Mouse (Mus musculus) heart, postnatal 14 days (tissue): ENCODE measurements at regions not wholly inside any gene's neighbourhood (a gene's known extent, or its start where the extent isn't known, plus 50 kb on each side); places are given as distances from the start of the nearest gene placed in this dataset.

Experiments
- DNase-seq, 2 experiments: peaks; one replicate each; pipeline ENCODE4 v3.0.0; 2021 to 2022
- intact Hi-C: fragments of 180-260 bp; cut with DNase I; formaldehyde crosslinking; loops from one replicate; pipeline ENCODE4 v1.15.1; 2025

DNA sequence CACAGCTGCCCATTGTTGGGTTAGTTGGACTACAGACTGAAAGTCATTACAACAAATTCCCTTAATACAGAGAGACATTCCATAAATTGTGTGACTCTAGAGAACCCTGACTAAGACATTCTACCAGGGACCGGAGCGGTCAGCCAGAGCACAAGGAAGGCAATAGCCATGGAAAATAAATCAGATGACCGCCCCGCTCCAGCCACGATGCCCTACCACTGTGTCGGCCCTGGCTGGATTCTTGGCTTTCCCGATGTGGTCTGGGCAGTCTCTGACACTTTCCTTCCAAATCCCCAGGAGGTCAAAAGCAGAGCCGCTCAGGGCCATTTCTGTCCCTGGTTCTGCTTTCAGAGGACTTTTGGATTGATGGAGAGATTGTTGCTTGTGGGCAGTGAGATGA, 57.8 kb downstream of the Lsm3 start:
- DNase-seq, result no peak
- intact Hi-C loops, result loop anchor here (10.0 kb wide), 1 partner anchor 281 kb away; no protein-coding TSS in a partner anchor

DNA sequence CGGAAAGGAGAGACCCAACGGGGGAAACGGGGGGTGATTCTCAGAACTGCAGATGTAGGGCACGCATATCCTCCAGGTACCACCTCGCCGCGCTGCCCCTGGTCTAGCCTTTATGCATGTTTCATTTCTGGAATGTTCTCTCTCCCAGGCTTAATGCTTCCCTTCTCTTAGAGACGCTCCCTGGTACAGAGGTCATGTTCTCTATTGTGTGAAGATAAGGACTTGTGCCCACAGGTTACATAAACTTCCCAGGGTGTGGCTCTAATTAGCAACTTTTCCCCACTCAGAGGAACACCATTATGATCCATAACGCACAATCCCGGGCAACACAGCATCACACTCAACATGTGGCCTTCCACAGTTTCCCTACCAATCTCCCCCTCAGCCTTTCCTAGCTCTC, 58.7 kb downstream of the Lsm3 start:
- DNase-seq, result no peak
- intact Hi-C loops, result loop anchor here (10.0 kb wide), 1 partner anchor 280 kb away; no protein-coding TSS in a partner anchor

DNA sequence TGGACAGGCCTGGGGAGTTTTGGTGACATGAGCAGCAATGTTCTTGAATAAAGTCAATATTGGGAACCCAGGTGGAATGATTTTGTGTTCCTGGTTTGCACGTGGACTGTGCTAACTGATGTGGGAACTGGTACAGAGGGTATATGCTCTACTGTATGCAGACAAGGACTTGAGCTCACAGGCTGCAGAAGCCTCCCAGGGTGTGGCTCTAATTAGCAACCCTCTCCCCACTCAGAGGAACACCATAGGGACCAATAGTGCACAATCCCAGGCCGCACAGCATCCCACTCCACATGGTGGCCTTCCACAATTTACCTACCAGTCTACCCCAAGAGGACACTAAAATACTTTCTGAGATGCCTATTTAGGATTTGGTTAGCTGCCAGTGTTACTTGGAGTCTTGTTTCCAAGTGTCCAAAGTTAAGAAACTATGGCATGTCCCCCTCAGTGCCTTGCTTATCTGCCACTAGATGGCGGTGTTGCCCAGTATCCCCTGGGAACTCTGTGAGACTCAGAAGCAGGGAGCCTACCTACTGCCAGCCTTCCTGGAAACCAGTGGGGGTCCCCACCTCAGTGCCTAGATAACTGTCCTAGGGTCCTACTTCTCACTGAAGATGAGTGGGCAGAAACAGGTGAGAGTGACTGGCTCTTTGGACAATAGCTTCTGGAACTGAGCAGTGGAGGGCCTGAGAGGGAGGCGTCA, 60.1 kb downstream of the Lsm3 start:
- DNase-seq, result peak; percentile 78 to 84
- intact Hi-C loops, result loop anchor here (1.0 to 10.0 kb wide), 4 partner anchors 49 to 279 kb away; no protein-coding TSS in a partner anchor

GRCm38 (mm10) chr6:91576906-91577305, 61.2 kb downstream of the Lsm3 start:
- intact Hi-C loops, result loop anchor here (1.0 to 10.0 kb wide), 4 partner anchors 50 to 278 kb away; no protein-coding TSS in a partner anchor
- DNase-seq, result no peak

GRCm38 (mm10) chr6:91579666-91580065, 63.9 kb downstream of the Lsm3 start:
- DNase-seq, result no peak
- intact Hi-C loops, result loop anchor here (5.0 to 10.0 kb wide), 2 partner anchors 52 to 275 kb away; no protein-coding TSS in a partner anchor

GRCm38 (mm10) chr6:91580607-91581006, 64.9 kb downstream of the Lsm3 start:
- intact Hi-C loops, result no loop called here

GRCm38 (mm10) chr6:91582338-91582737, 66.6 kb downstream of the Lsm3 start:
- DNase-seq, result no peak
- intact Hi-C loops, result no loop called here

More at GRCm38 (mm10) chr6:91580607-91581006, 64.9 kb downstream of the Lsm3 start:
- no peak for DNase-seq

- no peak for DNase-seq
Observed at GRCm38 (mm10) chr6:91583346-91583745, 67.6 kb downstream of the Lsm3 start.

GRCm38 (mm10) chr6:91585543-91585942, 69.8 kb downstream of the Lsm3 start:
- DNase-seq, result no peak
- intact Hi-C loops, result loop anchor here (5.0 kb wide), 1 partner anchor 72 kb away; no protein-coding TSS in a partner anchor

More at GRCm38 (mm10) chr6:91583346-91583745, 67.6 kb downstream of the Lsm3 start:
- intact Hi-C loops, result no loop called here

DNA sequence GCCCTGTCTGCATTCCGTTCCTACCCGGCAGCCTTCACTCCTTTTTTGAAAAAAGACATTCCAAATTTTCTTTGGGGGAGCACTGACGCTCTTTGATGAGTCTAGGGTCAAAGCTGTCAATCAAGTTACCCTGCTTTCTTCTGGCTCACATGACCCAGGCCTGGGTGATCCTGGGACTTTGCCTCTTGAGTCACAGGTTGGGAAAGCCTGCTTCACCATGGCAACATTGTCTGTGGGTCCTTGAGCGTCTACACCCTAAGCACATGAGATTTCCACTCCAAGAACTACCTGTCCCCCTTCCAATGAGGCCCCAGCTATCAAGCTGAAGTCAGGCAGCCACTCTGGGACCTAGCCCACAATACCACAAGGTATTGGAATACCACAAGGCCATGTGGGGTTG, 73.5 kb downstream of the Lsm3 start:
- intact Hi-C loops, result loop anchor here (5.0 kb wide), 1 partner anchor 68 kb away; no protein-coding TSS in a partner anchor
- no peak for DNase-seq

DNA sequence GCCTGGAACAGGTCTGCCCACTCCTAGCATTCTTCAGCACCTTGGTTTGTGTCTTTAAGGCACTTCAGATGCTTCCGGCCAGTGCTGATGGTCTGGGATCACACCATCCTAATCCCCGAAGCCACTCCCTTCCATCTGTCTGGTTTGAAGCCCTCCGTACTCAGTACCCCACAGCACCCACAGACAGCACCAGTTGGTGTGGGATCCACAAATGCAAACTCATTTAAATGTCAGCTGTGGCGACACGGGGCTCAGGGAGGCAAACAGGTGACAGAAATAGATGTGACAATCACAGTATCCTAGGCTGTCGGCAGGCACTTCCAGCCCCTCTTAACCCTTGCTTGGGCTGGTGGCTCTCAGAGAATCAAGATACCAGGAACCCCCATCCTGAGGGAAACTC, 74.7 kb downstream of the Lsm3 start:
- no peak for DNase-seq
- intact Hi-C loops, result no loop called here

DNA sequence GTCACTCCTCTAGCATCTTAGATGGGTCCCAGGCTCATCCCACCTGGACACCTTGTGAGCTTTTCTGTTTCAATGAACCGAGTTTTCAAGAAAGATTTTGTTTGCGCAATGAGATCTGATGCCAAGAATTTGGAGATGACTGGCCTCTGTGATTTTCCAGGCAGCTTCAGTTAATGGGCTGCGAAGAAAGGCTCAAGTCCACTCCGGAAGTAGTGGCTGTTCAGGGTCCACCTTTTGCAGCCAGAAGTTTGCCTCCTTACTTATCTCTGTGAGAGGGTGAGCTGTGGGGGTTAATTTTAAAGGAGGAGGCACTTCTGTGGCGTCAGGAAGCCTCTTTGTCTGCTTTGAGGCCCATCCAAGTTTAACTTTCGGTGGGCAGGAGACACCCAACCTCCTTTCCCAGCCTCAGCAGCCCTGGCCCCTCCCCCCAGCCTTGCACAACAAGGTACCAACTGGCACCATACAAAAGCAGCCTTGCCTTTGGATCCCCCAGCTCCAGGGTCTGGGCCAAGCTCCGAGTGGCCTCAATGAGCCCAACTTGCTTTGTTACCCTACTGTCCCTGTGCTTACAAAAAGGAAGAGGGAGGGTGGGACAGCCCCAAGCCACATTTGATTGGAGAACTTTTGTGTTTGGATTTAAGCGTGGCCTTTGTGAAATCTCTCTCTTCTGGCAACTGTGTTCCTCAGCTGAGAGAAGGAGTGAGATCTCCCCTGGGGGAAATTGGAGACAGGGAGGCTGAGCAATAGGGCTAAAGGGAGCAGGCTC, 75.3 kb downstream of the Lsm3 start:
- intact Hi-C loops, result no loop called here
- DNase-seq, result peak in 1 of 2 experiments; percentile 35

DNA sequence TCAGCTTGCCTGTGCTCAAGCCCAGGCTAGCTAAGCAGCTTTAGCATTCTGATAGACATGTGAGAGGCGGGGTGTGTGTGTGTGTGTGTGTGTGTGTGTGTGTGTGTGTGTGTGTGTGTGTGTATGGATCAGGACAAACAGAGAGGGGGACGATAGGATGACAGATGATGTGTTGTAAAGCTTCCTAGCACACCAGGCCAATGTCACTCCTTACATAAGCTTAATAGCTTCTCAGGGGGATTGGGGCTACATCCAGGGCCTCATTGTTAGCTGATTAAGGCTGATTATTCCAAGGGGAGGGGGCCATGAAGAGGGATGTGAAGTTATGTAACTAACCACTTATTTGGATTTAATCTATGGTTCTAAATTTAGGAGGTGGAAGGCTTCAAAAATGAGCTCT, 76.9 kb downstream of the Lsm3 start:
- intact Hi-C loops, result no loop called here
- DNase-seq, result no peak

DNA sequence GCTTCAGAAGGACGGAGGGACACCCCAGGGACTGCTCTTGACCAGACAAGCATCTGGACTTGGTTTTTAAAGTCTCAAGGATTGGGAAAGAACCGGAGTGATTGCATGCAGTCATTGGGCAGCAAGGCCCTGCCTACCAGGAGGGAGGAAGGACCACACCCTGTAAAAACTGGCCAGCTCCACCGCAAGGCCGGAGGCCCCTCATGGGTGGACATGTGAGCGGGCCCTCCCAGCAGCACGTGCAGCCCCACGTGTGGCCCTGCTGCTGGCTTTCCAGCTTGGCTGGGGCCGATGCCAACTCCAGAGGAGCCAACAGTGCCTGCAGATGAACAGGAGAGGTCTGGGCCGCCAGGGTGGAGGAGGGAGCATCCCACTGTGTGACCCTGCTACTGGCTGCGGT, 83.2 kb downstream of the Lsm3 start:
- intact Hi-C loops, result no loop called here
- peak; percentile 90 to 96 for DNase-seq

GRCm38 (mm10) chr6:91600116-91600515, 83.7 kb upstream of the Slc6a6 start:
- intact Hi-C loops, result no loop called here

DNA sequence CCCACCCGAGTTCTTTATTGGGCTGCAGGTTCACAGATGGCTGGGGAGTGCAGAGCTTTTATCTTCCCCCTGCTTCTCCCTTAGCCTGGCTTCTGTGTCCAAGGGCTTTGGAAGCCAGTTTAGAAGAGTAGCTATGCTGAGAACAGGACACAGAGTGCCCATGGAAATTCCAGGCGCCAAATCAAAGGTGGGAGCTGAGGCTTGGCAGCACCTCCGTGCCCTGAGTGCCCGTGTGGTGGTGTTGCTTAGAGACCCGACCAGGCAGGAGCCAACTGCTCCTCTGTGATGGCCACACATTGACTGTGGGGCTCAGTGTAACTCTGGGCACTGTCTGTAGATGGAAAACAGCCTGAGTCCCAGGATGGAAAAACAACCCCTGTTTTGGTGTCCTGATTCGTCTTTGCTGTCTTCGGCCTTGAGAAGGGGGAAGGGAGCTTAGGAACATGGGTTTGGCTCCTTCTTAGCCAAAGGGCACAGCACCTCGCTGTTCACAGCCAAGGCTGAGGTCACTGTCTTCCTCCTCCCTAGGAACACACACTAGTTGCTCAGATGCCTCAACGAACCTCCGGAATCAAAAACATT, 77.1 kb upstream of the Slc6a6 start:
- DNase-seq, result peak in 1 of 2 experiments; percentile 27
- intact Hi-C loops, result no loop called here

More at GRCm38 (mm10) chr6:91600116-91600515, 83.7 kb upstream of the Slc6a6 start:
- DNase-seq, result no peak

DNA sequence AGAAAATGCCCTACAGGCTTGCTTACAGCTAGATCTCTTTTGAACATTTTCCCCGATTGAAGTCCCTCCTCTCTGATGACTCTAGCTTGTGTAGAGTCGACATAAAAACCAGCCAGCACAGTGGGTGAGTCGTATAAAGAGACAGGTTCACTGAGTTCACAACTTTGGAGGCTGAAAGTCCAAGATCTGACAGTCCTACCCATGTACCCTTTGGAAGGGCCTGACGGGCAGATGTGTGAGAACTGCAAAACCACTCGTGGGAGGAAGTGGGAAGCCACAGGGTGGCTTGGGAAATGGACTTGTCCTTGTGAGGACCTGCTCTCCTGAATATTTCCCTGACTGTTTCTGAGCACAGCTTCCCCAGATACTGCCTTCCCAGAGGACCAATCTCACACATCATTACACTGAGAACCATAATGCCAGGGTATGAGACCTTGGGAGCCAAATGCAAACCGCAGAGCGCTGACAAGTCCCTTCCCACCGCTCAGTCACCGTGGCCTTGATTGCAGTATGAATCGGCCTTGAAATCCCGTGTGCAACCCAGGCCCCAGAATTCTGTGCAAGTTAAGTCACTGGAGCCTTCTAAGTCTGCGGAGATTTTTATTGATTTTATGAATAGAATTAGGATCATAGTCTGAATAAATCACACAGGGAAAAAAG, 76.1 kb upstream of the Slc6a6 start:
- no peak for DNase-seq
- intact Hi-C loops, result no loop called here

DNA sequence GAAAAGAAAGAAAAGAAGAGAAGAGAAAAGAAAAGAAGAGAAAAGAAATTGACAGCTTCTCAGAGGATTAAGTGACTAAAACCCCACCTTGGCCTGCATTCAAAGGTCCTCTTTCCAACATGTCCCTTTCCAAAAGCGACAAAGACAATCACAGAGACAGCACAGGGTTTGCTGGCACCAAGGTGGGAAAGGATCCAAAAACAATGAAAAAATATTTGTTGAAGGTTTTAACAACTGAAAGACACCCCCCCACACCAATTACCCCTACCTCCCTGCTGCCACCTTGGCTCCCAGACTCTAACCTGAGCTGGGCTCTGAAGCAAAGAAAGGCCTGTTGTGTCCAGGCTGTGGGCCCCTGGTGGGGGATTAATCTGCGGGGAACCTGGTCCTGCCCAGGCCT, 74.2 kb upstream of the Slc6a6 start:
- intact Hi-C loops, result no loop called here
- no peak for DNase-seq

DNA sequence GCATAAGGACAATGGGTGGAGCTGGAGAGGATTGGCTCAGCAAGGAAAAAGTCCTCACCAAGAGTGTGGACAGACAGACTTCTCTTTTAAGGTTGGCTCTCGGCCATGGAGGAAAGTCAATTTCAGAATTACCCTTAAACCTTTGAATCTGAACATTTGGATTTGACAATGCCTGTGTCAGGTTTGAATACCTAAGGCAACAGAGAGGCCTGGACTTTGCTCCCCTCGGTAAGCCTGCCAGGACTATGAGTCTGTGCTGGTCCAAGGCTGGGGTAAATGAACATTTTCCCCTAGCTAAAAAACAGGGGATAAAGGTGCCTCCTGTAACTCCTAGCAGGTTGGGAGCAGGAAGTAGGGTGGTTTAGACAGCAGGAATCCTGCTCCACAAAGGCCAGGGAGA, 68.8 kb upstream of the Slc6a6 start:
- intact Hi-C loops, result no loop called here

GRCm38 (mm10) chr6:91616541-91616940, 67.3 kb upstream of the Slc6a6 start:
- intact Hi-C loops, result no loop called here
- DNase-seq, result peak in 1 of 2 experiments; percentile 27

More for the DNA sequence above, 68.8 kb upstream of the Slc6a6 start:
- DNase-seq, result no peak
